Mouse (Mus musculus) heart, embryonic 13.5 days (tissue): ENCODE data around the gene Tjp2. TPM values are rescaled to one million over a fixed set of nuclear protein-coding genes. Genes with fewer than 3 reads are reported as not detected.
A peak's percentile ranks its signal among the peaks of the same experiment; 100 is the strongest.

ENCODE experiments used
- ATAC-seq: fragments of 200-750 bp; cut with Nextera tagmentation; 2 replicates; pipeline ENCODE4 v1.8.0; 2017; ENCODE audit warnings: moderate TSS enrichment; ENCODE audit not compliant: insufficient number of reproducible peaks, low FRiP score, low TSS enrichment; ENCODE audit errors: extremely low read depth
- H3K27ac ChIP-seq: fragments of 300-500 bp; sonication (generic); replicated peaks from 2 replicates; pipeline ENCODE4 v1.5.1; 2015; ENCODE audit warnings: moderate library complexity, mild to moderate bottlenecking, inconsistent platforms
- H3K27me3 ChIP-seq: fragments of 300-500 bp; sonication (generic); replicated peaks from 2 replicates; pipeline ENCODE4 v1.6.1; 2015; ENCODE audit warnings: mild to moderate bottlenecking, inconsistent platforms
- H3K36me3 ChIP-seq: fragments of 300-500 bp; sonication (generic); 2 replicates; pipeline ENCODE4 v1.6.1; 2015; ENCODE audit warnings: mild to moderate bottlenecking, inconsistent platforms
- H3K4me1 ChIP-seq: fragments of 300-500 bp; sonication (generic); 2 replicates; pipeline ENCODE4 v1.6.1; 2015; ENCODE audit warnings: inconsistent platforms
- H3K4me2 ChIP-seq: fragments of 300-500 bp; sonication (generic); 2 replicates; pipeline ENCODE4 v1.6.1; 2015; ENCODE audit warnings: inconsistent platforms, mild to moderate bottlenecking, moderate library complexity
- H3K4me3 ChIP-seq: fragments of 300-500 bp; sonication (generic); 2 replicates; pipeline ENCODE4 v1.5.1; 2015; ENCODE audit warnings: moderate library complexity, mild to moderate bottlenecking, inconsistent platforms
- H3K9ac ChIP-seq: fragments of 300-500 bp; sonication (generic); 2 replicates; pipeline ENCODE4 v1.6.1; 2015; ENCODE audit warnings: inconsistent platforms, mild to moderate bottlenecking, moderate library complexity
- H3K9me3 ChIP-seq: fragments of 300-500 bp; sonication (generic); 2 replicates; pipeline ENCODE4 v1.6.1; 2016; ENCODE audit warnings: inconsistent platforms
- WGBS: fragments of 180-500 bp; shearing (Covaris S2); methylation state at CpG from one replicate; pipeline ENCODE4 v1.1.7; 2015; ENCODE audit warnings: mixed read lengths; 5-methylcytosine and 5-hydroxymethylcytosine counted together
- polyA plus RNA-seq: library from polyadenylated mRNA; unstranded; fragments of >200 nt; fragmentation: Nextera tagmentation; extraction: Ambion mirVana; gene quantifications from 2 replicates; pipeline ENCODE4 v1.2.1, GENCODE M21; 2015

The Tjp2 gene
- polyA plus RNA-seq, 1 experiment from 2014 or later = 22.7 TPM

GRCm38 (mm10) chr19:24056880-24057279, 167.9 kb downstream of the Tjp2 start:
- H3K36me3 ChIP-seq = no peaks in the 10 kb centered on the region
- H3K4me1 ChIP-seq = peaks cover 46% of the 10 kb centered on the region
- 82% methylated on average over 1 of the region's 1 CpGs for WGBS
- H3K9me3 ChIP-seq = peaks cover 6% of the 10 kb centered on the region; the same call in 1 of the 2 replicates
- peak overlapping the region; percentile 92 for H3K27ac ChIP-seq
- no peak for ATAC-seq
- no peak overlapping the region for H3K4me2 ChIP-seq
- no peak overlapping the region for H3K9ac ChIP-seq
- H3K27me3 ChIP-seq = no peaks in the 10 kb centered on the region
- no peak overlapping the region for H3K4me3 ChIP-seq

GRCm38 (mm10) chr19:24054904-24055303, 169.9 kb downstream of the Tjp2 start:
- Histone ChIP-seq H3K9me3 (peaks cover 6% of the 10 kb centered on the region; the same call in 1 of the 2 replicates), H3K27me3 (no peaks in the 10 kb centered on the region), H3K27ac (peak overlapping the region; percentile 92), H3K4me3 (no peak overlapping the region), H3K4me2 (peak overlapping the region; percentile 28), H3K4me1 (peaks cover 60% of the 10 kb centered on the region), H3K9ac (peak overlapping the region; percentile 67), H3K36me3 (no peaks in the 10 kb centered on the region)
- 21% methylated on average over 2 of the region's 2 CpGs for WGBS
- peak; percentile 33; the same call in 1 of the 2 replicates for ATAC-seq

GRCm38 (mm10) chr19:24054265-24054664, 170.6 kb downstream of the Tjp2 start:
- Histone ChIP-seq H3K4me2 (peak overlapping the region; percentile 28), H3K4me3 (no peak overlapping the region), H3K27me3 (no peaks in the 10 kb centered on the region), H3K9me3 (peaks cover 6% of the 10 kb centered on the region; the same call in 1 of the 2 replicates), H3K27ac (peak overlapping the region; percentile 92), H3K36me3 (no peaks in the 10 kb centered on the region), H3K9ac (peak overlapping the region; percentile 61), H3K4me1 (peaks cover 67% of the 10 kb centered on the region)
- WGBS = 57% methylated on average over 5 of the region's 5 CpGs
- ATAC-seq = no peak

- Histone ChIP-seq H3K4me1 (peaks cover 67% of the 10 kb centered on the region), H3K9ac (no peak overlapping the region), H3K4me3 (no peak overlapping the region), H3K27ac (peak overlapping the region; percentile 87), H3K27me3 (no peaks in the 10 kb centered on the region), H3K9me3 (no peaks in the 10 kb centered on the region), H3K4me2 (no peak overlapping the region), H3K36me3 (no peaks in the 10 kb centered on the region)
- no peak for ATAC-seq
- 43% methylated on average over 2 of the region's 2 CpGs for WGBS
These were observed 174.3 kb downstream of the Tjp2 start for GRCm38 (mm10) chr19:24050514-24050913.

GRCm38 (mm10) chr19:24049329-24049728, 175.5 kb downstream of the Tjp2 start:
- Histone ChIP-seq H3K4me1 (peaks cover 56% of the 10 kb centered on the region), H3K36me3 (no peaks in the 10 kb centered on the region), H3K9me3 (no peaks in the 10 kb centered on the region), H3K9ac (no peak overlapping the region), H3K27ac (peak overlapping the region; percentile 87), H3K4me3 (no peak overlapping the region), H3K4me2 (no peak overlapping the region), H3K27me3 (no peaks in the 10 kb centered on the region)
- ATAC-seq = no peak
- 41% methylated on average over 3 of the region's 3 CpGs for WGBS

GRCm38 (mm10) chr19:24046395-24046993, 178.3 kb downstream of the Tjp2 start:
- WGBS = 38% methylated on average over 10 of the region's 10 CpGs
- ATAC-seq = no peak; the same call in 1 of the 2 replicates
- peak overlapping the region; percentile 33 for H3K4me3 ChIP-seq
- H3K27me3 ChIP-seq = no peaks in the 10 kb centered on the region
- H3K9ac ChIP-seq = peak overlapping the region; percentile 64
- H3K27ac ChIP-seq = peak overlapping the region; percentile 82
- H3K4me2 ChIP-seq = peak overlapping the region; percentile 60
- peaks cover 42% of the 10 kb centered on the region for H3K4me1 ChIP-seq
- H3K9me3 ChIP-seq = no peaks in the 10 kb centered on the region
- H3K36me3 ChIP-seq = no peaks in the 10 kb centered on the region

Other genes starting within 250 kb of the Tjp2 start
- gene Fam189a2, start 194.0 kb downstream of the Tjp2 start, polyA plus RNA-seq = 4.1 and 5.4 TPM in 2 replicates
- gene Fxn, start 55.6 kb upstream of the Tjp2 start, polyA plus RNA-seq = 60.9 and 64.0 TPM in 2 replicates